Mouse (Mus musculus): ENCODE results near the gene Fam57b.

Gene Fam57b

GRCm38 (mm10) chr7:126798127-126799049 is 920 bp downstream of the Fam57b start:
- in situ Hi-C loops (cut with MboI, MseI) = loop anchor here (5.0 kb wide), 1 partner anchor 96 kb away; no protein-coding TSS in a partner anchor

GRCm38 (mm10) chr7:126799050-126799467 is 1.6 kb downstream of the Fam57b start:
- in situ Hi-C loops (cut with MboI, MseI) = loop anchor here (5.0 kb wide), 1 partner anchor 97 kb away; no protein-coding TSS in a partner anchor

- in situ Hi-C loops (cut with MboI, MseI) = loop anchor here (5.0 kb wide), 1 partner anchor 97 kb away; no protein-coding TSS in a partner anchor
These were observed 2.2 kb downstream of the Fam57b start for GRCm38 (mm10) chr7:126799468-126800268.

GRCm38 (mm10) chr7:126800269-126801056 is 3.0 kb downstream of the Fam57b start:
- in situ Hi-C loops (cut with MboI, MseI) = no loop called here

GRCm38 (mm10) chr7:126801057-126801422 is 3.6 kb downstream of the Fam57b start:
- in situ Hi-C loops (cut with MboI, MseI) = no loop called here

- in situ Hi-C loops (cut with MboI, MseI) = no loop called here
These were observed 4.8 kb downstream of the Fam57b start for GRCm38 (mm10) chr7:126802134-126802889.

GRCm38 (mm10) chr7:126803181-126803580 is 5.7 kb downstream of the Fam57b start:
- in situ Hi-C loops (cut with MboI, MseI) = no loop called here

- in situ Hi-C loops (cut with MboI, MseI) = no loop called here
These were observed 6.3 kb downstream of the Fam57b start for GRCm38 (mm10) chr7:126803751-126804150.

GRCm38 (mm10) chr7:126806956-126807355 is 9.5 kb downstream of the Fam57b start:
- in situ Hi-C loops (cut with MboI, MseI) = no loop called here

- in situ Hi-C loops (cut with MboI, MseI) = no loop called here
These were observed 9.9 kb downstream of the Fam57b start for GRCm38 (mm10) chr7:126807405-126807804.

GRCm38 (mm10) chr7:126808703-126809455 is 11.4 kb downstream of the Fam57b start:
- in situ Hi-C loops (cut with MboI, MseI) = no loop called here

GRCm38 (mm10) chr7:126809723-126810369 is 12.4 kb downstream of the Fam57b start:
- in situ Hi-C loops (cut with MboI, MseI) = no loop called here

GRCm38 (mm10) chr7:126815726-126816222 is 18.3 kb downstream of the Fam57b start:
- in situ Hi-C loops (cut with MboI, MseI) = loop anchor here (5.0 kb wide), 1 partner anchor 97 kb away; no protein-coding TSS in a partner anchor

- in situ Hi-C loops (cut with MboI, MseI) = loop anchor here (5.0 kb wide), 1 partner anchor 96 kb away; no protein-coding TSS in a partner anchor
These were observed 19.0 kb downstream of the Fam57b start for GRCm38 (mm10) chr7:126816494-126816893.

GRCm38 (mm10) chr7:126817595-126817994 is 20.1 kb downstream of the Fam57b start:
- in situ Hi-C loops (cut with MboI, MseI) = loop anchor here (5.0 kb wide), 1 partner anchor 95 kb away; no protein-coding TSS in a partner anchor

GRCm38 (mm10) chr7:126818818-126819217 is 21.4 kb downstream of the Fam57b start:
- in situ Hi-C loops (cut with MboI, MseI) = loop anchor here (5.0 kb wide), 1 partner anchor 93 kb away; no protein-coding TSS in a partner anchor

- in situ Hi-C loops (cut with MboI, MseI) = loop anchor here (5.0 kb wide), 1 partner anchor 140 kb away; no protein-coding TSS in a partner anchor
These were observed 24.5 kb downstream of the Fam57b start for GRCm38 (mm10) chr7:126821835-126822511.

- in situ Hi-C loops (cut with MboI, MseI) = loop anchor here (5.0 kb wide), 1 partner anchor 140 kb away; no protein-coding TSS in a partner anchor
These were observed 25.3 kb downstream of the Fam57b start for GRCm38 (mm10) chr7:126822741-126823140.

Data from T-helper 2 cell (primary cell).